Mouse (Mus musculus): ENCODE data around the gene Il18. TPM values are rescaled to one million over a fixed set of nuclear protein-coding genes. Genes with fewer than 3 reads are reported as not detected.

The Il18 gene
- polyA plus RNA-seq, 1 experiment from 2014 or later: 2.6 TPM

GRCm38 (mm10) chr9:50561145-50561917 lies 6.7 kb downstream of the Il18 start, which contains the start of gene Tex12:
TSS of gene Tex12 (minus strand) at chr9:50561325.
- Histone ChIP-seq H3K9me3 (no peaks in the 10 kb centered on the region), H3K9ac (no peak within 1 kb of the TSS), H3K4me1 (no peaks in the 10 kb centered on the region), H3K4me3 (no peak within 1 kb of the TSS), H3K36me3 (no peaks in the 10 kb centered on the region), H3K27ac (no peak within 1 kb of the TSS), H3K27me3 (no peaks in the 10 kb centered on the region), H3K4me2 (replicated peaks) (no peak within 1 kb of the TSS)
- 85% methylated on average over 38 of the region's 38 CpGs for WGBS
- ATAC-seq (ENCODE audit: low FRiP score, low read depth): no peak

- Histone ChIP-seq H3K9ac (no peak overlapping the region), H3K27me3 (no peaks in the 10 kb centered on the region), H3K4me2 (replicated peaks) (no peak overlapping the region), H3K27ac (no peak overlapping the region), H3K4me1 (no peaks in the 10 kb centered on the region), H3K9me3 (no peaks in the 10 kb centered on the region), H3K4me3 (no peak overlapping the region), H3K36me3 (no peaks in the 10 kb centered on the region)
- 71% methylated on average over 2 of the region's 2 CpGs for WGBS
- ATAC-seq (ENCODE audit: low FRiP score, low read depth): no peak
These were observed 7.3 kb downstream of the Il18 start for GRCm38 (mm10) chr9:50561918-50562360.

GRCm38 (mm10) chr9:50565173-50565572 lies 10.5 kb downstream of the Il18 start:
- Histone ChIP-seq H3K9ac (no peak overlapping the region), H3K9me3 (no peaks in the 10 kb centered on the region), H3K36me3 (no peaks in the 10 kb centered on the region), H3K27me3 (no peaks in the 10 kb centered on the region), H3K4me3 (no peak overlapping the region), H3K27ac (no peak overlapping the region), H3K4me2 (replicated peaks) (no peak overlapping the region), H3K4me1 (no peaks in the 10 kb centered on the region)
- no peak for ATAC-seq (ENCODE audit: low FRiP score, low read depth)
- 81% methylated on average over 7 of the region's 7 CpGs for WGBS

GRCm38 (mm10) chr9:50565940-50566339 lies 11.3 kb downstream of the Il18 start:
- H3K27ac ChIP-seq: no peak overlapping the region
- no peak overlapping the region for H3K4me3 ChIP-seq
- H3K27me3 ChIP-seq: no peaks in the 10 kb centered on the region
- no peak overlapping the region for H3K4me2 ChIP-seq (replicated peaks)
- no peaks in the 10 kb centered on the region for H3K36me3 ChIP-seq
- no peak for ATAC-seq (ENCODE audit: low FRiP score, low read depth)
- 81% methylated on average over 4 of the region's 4 CpGs for WGBS
- no peaks in the 10 kb centered on the region for H3K4me1 ChIP-seq
- no peak overlapping the region for H3K9ac ChIP-seq
- H3K9me3 ChIP-seq: no peaks in the 10 kb centered on the region

GRCm38 (mm10) chr9:50567372-50567771 lies 12.7 kb downstream of the Il18 start:
- ATAC-seq (ENCODE audit: low FRiP score, low read depth): no peak

GRCm38 (mm10) chr9:50567881-50568280 lies 13.3 kb downstream of the Il18 start:
- Histone ChIP-seq H3K27me3 (no peaks in the 10 kb centered on the region), H3K36me3 (no peaks in the 10 kb centered on the region), H3K4me1 (no peaks in the 10 kb centered on the region), H3K4me2 (replicated peaks) (no peak overlapping the region), H3K9ac (no peak overlapping the region), H3K4me3 (no peak overlapping the region), H3K27ac (no peak overlapping the region), H3K9me3 (no peaks in the 10 kb centered on the region)
- no peak for ATAC-seq (ENCODE audit: low FRiP score, low read depth)
- 98% methylated on average over 2 of the region's 2 CpGs for WGBS

More at GRCm38 (mm10) chr9:50567372-50567771, 12.7 kb downstream of the Il18 start:
- Histone ChIP-seq H3K9me3 (no peaks in the 10 kb centered on the region), H3K4me3 (no peak overlapping the region), H3K9ac (no peak overlapping the region), H3K4me1 (no peaks in the 10 kb centered on the region), H3K4me2 (replicated peaks) (no peak overlapping the region), H3K27me3 (no peaks in the 10 kb centered on the region), H3K36me3 (no peaks in the 10 kb centered on the region), H3K27ac (no peak overlapping the region)
- WGBS: 85% methylated on average over 4 of the region's 4 CpGs

GRCm38 (mm10) chr9:50569599-50570525 lies 15.2 kb downstream of the Il18 start:
- Histone ChIP-seq H3K9ac (no peak overlapping the region), H3K4me1 (no peaks in the 10 kb centered on the region), H3K27ac (no peak overlapping the region), H3K27me3 (no peaks in the 10 kb centered on the region), H3K9me3 (no peaks in the 10 kb centered on the region), H3K4me2 (replicated peaks) (no peak overlapping the region), H3K36me3 (no peaks in the 10 kb centered on the region), H3K4me3 (no peak overlapping the region)
- WGBS: 75% methylated on average over 10 of the region's 10 CpGs
- no peak for ATAC-seq (ENCODE audit: low FRiP score, low read depth)

- Histone ChIP-seq H3K9ac (no peak overlapping the region), H3K27ac (no peak overlapping the region), H3K36me3 (no peaks in the 10 kb centered on the region), H3K4me2 (replicated peaks) (no peak overlapping the region), H3K27me3 (no peaks in the 10 kb centered on the region), H3K4me3 (no peak overlapping the region), H3K4me1 (no peaks in the 10 kb centered on the region), H3K9me3 (no peaks in the 10 kb centered on the region)
- no peak for ATAC-seq (ENCODE audit: low FRiP score, low read depth)
- WGBS: 37% methylated on average over 4 of the region's 4 CpGs
These were observed 25.7 kb downstream of the Il18 start for GRCm38 (mm10) chr9:50580370-50580769.

GRCm38 (mm10) chr9:50585145-50585818 lies 30.7 kb downstream of the Il18 start:
- 55% methylated on average over 6 of the region's 6 CpGs for WGBS
- no peak overlapping the region for H3K9ac ChIP-seq

GRCm38 (mm10) chr9:50586955-50587354 lies 32.3 kb downstream of the Il18 start:
- H3K27ac ChIP-seq: no peak overlapping the region

More at GRCm38 (mm10) chr9:50585145-50585818, 30.7 kb downstream of the Il18 start:
- Histone ChIP-seq H3K4me2 (replicated peaks) (no peak overlapping the region), H3K36me3 (no peaks in the 10 kb centered on the region), H3K27ac (no peak overlapping the region), H3K4me3 (no peak overlapping the region), H3K27me3 (no peaks in the 10 kb centered on the region), H3K4me1 (no peaks in the 10 kb centered on the region), H3K9me3 (no peaks in the 10 kb centered on the region)
- ATAC-seq (ENCODE audit: low FRiP score, low read depth): no peak

GRCm38 (mm10) chr9:50590856-50591518 lies 36.4 kb downstream of the Il18 start:
- H3K9ac ChIP-seq: no peak overlapping the region
- peaks cover 15% of the 10 kb centered on the region for H3K36me3 ChIP-seq
- no peaks in the 10 kb centered on the region for H3K9me3 ChIP-seq
- no peak overlapping the region for H3K4me2 ChIP-seq (replicated peaks)
- H3K4me3 ChIP-seq: no peak overlapping the region
- H3K27ac ChIP-seq: no peak overlapping the region
- WGBS: 72% methylated on average over 10 of the region's 10 CpGs
- H3K4me1 ChIP-seq: no peaks in the 10 kb centered on the region
- H3K27me3 ChIP-seq: no peaks in the 10 kb centered on the region
- ATAC-seq (ENCODE audit: low FRiP score, low read depth): no peak

More at GRCm38 (mm10) chr9:50586955-50587354, 32.3 kb downstream of the Il18 start:
- Histone ChIP-seq H3K27me3 (no peaks in the 10 kb centered on the region), H3K4me3 (no peak overlapping the region), H3K9me3 (no peaks in the 10 kb centered on the region), H3K9ac (no peak overlapping the region), H3K4me1 (no peaks in the 10 kb centered on the region), H3K4me2 (replicated peaks) (no peak overlapping the region), H3K36me3 (no peaks in the 10 kb centered on the region)
- no peak for ATAC-seq (ENCODE audit: low FRiP score, low read depth)
- WGBS: 72% methylated on average over 4 of the region's 4 CpGs

Measured in limb, embryonic 13.5 days (tissue).